Mouse (Mus musculus) heart, adult 18-20 months (tissue): ENCODE data around the gene Tmem26. TPM values are rescaled to one million over a fixed set of nuclear protein-coding genes. Genes with fewer than 3 reads are reported as not detected.
"Not testable (repeated sequence)": the region's sequence is repeated elsewhere in the genome, so short reads cannot be mapped to it uniquely, and the experiment has no call there.

Experiments
- DNase-seq, 2 experiments: peaks; one replicate each; pipeline ENCODE4 v3.0.0; 2021 to 2022; ENCODE audit warnings: mixed read lengths in 1 of 2
- long read RNA-seq, 2 experiments: library from polyadenylated mRNA; stranded (forward); transcript quantifications; one replicate each; pipeline ENCODE4 v2.0.0; 2021
- total RNA-seq, 2 experiments: library from RNA; stranded (reverse); gene quantifications; 2 replicates each; pipeline ENCODE4 v1.2.3; 2021

The Tmem26 gene
- under 1 TPM; 0.27 to 0.41 TPM for total RNA-seq
- long read RNA-seq, experiment 1 = 0 reads
- long read RNA-seq, experiment 2 = 0 reads

DNA sequence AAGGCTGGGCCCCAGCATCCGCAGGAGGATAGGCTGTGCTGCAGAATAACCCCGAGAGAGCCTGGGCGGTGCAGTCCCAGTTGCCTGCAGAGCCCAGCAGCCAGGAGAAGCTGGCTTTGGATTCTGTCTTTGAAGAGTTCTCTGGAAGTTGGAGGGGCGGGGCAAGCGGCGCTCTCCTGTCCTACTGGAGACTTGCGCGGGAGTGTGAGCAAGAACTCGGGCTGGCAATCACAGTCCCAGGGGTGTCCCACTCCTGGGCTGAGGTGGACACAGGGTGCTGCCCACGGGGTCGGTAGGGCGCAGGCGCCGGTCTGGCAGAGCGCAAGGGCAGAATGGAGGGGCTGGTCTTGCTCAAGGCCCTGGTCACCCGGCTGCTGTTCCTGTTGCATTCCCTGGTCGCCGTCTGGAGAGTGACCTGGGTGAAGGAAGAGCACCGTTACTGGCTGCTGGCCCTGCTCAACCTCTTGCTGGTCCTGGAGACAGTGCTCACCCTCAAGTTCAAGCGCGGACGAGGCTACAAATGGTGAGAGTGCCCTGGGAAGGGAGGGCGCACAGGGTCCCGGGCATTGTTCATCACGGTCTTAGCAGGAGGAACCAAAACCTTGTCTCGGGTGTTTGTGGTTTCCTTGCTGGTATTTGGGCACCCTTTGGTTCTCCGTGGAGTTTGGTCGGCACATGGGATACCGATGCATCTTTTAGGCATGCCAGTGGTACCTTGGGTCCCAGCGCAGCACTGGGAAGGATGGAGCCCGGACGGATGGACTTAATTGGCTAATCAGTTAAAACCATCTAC is at the start of gene Tmem26:
Tmem26 (plus strand) TSS at position 79 of the 793 bp plus-strand sequence.
- DNase-seq = peak; percentile 16 to 19

DNA sequence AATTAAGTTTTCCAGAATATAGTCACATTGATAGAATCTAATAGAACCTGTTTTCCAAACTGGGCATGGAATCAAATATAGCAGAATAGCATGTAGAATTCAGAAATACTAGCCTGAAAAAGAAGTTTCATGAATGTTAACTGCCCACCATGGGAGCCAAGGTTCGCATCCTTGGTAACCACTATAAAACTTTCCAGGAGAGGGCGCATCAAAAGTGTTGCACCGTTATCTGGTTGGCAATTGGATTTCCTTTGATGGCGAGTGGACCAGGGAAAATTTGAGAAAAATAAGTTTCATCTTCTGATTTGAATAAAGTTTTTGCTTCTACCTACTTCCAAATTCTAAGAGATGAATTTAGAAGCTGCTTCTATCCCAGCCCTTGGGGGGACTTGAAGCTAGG is 44.8 kb upstream of the Tmem26 start:
- no peak for DNase-seq

- no peak for DNase-seq
Measured at GRCm38 (mm10) chr10:68681233-68681632, 42.2 kb upstream of the Tmem26 start.

DNA sequence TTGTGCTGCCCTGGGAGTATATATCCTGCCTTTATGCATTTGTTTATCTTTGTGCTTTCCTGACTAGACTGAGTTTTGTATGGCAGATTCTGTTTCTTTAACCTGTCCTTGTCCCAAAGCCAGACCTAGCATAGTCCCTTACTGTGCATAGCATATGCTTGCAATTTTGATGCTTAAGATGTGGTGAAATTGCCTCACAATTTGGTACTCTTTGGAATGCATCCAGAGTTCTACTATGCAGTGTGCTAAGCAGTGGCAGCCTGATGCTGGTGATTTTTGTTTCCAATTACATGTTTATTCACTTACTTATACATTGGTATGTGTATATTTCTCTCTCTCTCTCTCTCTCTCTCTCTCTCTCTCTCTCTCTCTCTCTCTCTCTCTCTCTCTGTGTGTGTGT is 37.9 kb upstream of the Tmem26 start:
- DNase-seq = no peak

GRCm38 (mm10) chr10:68691116-68691515 is 32.3 kb upstream of the Tmem26 start:
- DNase-seq = no peak

DNA sequence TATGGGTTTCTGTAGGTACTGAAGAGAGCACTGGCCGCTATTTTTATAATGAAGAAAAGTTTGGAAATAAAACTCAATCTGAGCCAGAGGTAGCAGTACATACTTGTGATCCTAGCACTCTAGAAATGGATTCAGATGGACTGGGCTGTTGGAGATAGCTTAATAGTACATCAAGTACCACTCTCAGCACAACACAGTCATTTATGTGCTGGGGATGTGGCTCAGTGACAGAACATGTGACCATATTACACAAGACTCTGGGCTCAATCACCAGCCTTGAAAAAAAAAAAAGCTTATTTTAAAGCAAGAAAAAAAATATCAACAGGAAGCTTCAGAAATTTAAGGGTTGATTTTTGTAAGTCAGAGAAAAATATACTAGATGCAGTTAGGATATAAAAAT is 31.0 kb upstream of the Tmem26 start:
- peak in 1 of 2 experiments; percentile 31 for DNase-seq

GRCm38 (mm10) chr10:68695760-68696336 is 27.6 kb upstream of the Tmem26 start:
- no peak for DNase-seq

DNA sequence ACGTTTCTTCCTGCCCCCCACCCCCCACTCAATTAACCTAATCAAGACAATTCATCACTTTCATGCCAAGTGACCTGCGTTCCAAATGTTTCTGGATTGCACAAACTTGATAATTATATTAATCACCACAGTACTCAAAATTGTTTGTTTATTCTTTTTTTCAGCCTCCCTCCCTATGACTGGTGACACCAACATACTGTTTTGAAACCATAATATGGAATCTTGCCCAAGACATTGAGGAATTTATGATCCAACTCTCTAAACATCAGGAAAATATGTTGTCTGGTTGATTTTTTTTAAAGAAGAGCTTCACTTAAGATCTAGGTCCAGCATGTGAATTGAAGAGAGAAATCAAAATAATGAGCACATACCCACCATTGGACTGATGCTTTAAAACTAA is 19.2 kb upstream of the Tmem26 start:
- no peak for DNase-seq

- no peak for DNase-seq
Measured at GRCm38 (mm10) chr10:68705471-68706036, 17.9 kb upstream of the Tmem26 start.

DNA sequence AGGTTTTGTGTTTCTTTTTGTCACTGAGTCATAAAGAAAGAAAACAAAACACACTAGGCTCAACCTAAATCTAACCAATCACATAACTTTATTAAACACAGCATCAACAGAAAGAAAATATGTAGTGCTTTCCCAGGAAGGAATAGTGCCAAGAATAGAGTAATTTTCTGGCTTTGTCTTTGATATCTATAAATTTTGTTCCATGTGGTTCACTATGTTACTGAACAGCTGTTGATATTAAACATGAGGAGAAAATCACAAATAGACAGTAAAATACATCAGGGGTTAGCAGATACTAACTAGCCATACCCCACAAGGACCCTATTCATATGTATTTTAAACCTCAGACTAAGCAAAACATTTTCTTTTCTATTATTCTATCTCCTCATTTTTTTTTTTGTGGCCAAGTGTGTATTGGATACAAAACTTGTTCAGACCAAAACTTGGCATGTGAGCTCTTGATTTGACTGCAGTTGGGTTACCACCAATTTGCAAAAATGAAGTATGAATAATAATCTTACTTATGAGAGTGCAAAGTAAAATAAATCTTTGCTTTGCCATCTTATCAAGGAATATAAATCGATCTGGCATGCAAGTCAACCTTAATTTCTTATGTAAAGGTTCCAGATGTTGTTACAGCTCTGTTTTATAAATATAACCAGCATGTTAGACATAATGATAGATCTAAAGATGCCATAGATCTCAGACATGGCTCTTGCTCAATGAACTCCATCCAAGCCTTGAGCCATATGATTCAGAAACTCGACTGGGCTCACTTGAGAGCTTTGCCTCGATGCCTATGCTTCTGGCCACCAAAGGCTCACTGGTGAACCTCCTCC is 16.2 kb upstream of the Tmem26 start:
- no peak for DNase-seq

- DNase-seq = no peak
Measured at GRCm38 (mm10) chr10:68712926-68713325, 10.5 kb upstream of the Tmem26 start.

DNA sequence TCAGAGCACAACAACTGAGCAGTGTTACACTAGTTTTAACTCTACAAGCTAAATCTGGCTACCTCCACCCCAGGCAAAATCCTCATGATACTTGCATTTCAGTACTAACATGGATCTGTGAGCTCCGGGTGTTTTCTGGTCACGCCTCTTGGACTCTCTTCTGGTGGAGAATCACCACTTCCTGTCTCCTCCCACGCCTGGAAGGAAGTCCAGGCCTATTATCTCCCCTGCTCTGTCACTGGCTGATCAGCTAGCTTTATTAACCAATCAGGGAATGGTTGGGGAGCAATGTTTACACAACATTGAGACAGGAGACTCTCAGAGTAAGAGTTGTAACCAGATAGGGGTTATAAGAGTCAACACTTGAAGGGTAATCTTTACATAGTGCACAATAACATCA is 9.1 kb upstream of the Tmem26 start:
- DNase-seq = no peak

GRCm38 (mm10) chr10:68715396-68715795 is 8.1 kb upstream of the Tmem26 start:
- DNase-seq = no peak

- DNase-seq = no peak
Measured at GRCm38 (mm10) chr10:68718375-68718774, 5.1 kb upstream of the Tmem26 start.

DNA sequence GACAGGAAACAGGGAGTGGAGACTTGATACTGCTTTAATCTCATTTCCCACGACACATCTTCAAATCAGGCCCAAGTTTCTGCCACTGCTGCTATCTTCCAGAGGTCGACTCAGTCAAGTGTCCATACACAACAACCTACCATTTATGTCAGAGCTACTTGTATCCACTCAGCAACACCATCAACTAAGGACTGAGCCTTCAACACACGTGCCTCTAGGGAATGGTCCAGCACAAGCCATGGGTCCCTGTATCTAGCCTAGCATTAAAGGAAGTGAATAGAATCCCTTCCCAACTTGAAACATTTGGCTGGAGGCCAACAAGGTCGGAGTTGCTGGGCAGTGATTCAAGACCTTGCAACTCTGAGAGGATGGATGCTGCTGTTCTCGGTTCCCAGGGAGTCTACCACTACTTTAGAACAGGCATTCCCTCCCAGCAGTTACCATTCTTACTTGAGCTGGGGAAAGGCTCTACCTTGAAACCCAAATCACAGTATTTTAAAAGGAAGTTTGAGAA is 2.5 kb upstream of the Tmem26 start:
- DNase-seq = peak; percentile 39 to 42

- no peak for DNase-seq
Measured at GRCm38 (mm10) chr10:68723015-68723414, 431 bp upstream of the Tmem26 start.

DNA sequence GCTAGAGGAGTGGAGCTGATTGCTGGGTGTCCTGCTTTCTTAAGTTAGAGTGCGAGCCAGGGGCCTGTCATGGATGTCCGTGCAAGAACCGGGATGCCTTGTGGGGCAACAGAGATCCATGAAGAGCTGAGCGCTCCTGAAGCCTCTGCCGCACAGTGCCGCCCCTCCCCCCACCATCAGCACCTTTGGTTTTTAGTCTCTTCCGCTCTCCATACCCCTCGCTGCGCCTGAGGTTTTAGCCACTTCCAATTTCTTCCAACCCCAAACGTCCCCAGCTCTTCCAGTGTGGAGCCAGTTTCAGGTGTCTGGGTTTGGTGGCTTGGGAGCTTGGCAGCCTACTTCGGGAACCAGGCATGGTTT is 895 bp downstream of the Tmem26 start:
- DNase-seq = peak in 1 of 2 experiments; percentile 7

DNA sequence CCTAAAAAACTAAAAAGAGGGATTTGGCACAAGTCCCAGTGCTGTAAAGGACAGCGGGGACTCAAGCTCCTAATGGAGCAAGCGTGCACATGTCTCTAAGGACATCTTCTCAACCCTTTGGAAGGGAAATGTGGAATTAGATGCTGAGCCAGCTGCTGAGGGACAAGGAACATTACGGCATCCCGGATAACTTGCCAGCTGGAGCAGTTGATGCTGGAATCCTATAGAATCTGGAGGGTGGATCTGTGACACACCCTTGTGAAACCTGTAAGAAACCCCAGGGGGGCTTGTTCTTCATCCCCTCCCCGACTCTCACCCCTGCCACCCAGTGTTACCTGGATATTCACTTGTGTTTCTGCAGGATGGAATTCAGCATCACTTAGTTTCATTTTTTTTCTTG is 4.0 kb downstream of the Tmem26 start:
- DNase-seq = peak; percentile 14 to 16

- DNase-seq = no peak
Measured at GRCm38 (mm10) chr10:68735621-68736020, 12.2 kb downstream of the Tmem26 start.

- no peak for DNase-seq
Measured at GRCm38 (mm10) chr10:68737391-68737790, 13.9 kb downstream of the Tmem26 start.

DNA sequence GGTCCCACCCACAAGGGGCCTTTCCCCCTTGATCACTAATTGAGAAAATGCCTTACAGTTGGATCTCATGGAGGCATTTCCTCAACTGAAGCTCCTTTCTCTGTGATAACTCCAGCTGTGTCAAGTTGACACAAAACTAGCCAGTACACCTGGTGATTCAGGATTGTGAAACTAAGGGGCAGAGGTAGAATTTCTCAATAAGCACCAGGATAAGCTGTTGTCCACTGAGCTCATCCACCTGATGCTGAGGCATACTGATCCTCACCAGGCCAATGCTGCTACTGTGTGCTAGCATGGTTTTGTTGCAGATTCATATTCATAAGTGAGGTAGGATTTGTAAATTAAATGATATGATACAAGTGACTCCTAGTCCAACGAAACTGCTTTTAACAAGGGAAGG is 15.5 kb downstream of the Tmem26 start:
- not testable (repeated sequence) for DNase-seq

DNA sequence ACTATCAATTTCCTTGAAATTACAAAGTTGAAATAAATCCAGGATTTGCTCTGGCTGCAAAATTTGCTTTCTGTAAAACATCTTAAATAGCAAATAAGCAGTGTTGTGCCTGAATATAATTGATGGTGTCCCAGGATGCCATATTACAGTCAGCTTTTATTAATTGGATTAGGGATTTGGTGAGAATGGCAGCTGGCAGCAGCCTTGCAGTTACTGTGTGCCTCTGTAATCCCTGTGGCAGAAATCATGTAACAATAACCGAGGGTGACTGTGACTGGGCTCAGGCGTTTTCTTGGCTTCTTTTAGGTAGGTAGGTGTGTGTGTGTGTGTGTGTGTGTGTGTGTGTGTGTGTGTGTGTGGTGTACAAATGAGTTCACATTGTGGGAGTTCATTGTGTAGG is 16.8 kb downstream of the Tmem26 start:
- no peak for DNase-seq
